Mouse (Mus musculus): ENCODE data around the gene Mindy4.

The Mindy4 gene

DNA sequence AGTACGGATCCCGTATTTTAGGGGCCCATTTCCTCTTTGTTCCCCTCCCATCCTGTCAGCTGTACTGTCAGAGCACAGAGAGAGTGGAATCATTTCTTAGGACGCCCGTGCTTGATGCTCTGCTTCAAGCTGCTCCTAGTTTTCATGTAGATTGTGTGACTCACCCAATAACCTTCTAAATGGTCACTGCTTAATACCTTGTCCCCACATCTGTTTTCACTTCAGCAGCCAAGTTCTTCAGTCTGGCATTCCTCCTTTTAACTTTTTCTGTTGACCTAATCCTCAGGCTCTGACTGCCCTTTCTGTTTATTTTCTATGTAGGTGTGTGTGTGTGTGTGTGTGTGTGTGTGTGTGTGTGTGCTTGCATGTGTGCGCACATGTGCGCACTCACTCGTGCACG lies 4.6 kb downstream of the Mindy4 start:
- DNase-seq (ENCODE audit: low spot score in 2 of 2): no peak

- DNase-seq (ENCODE audit: low spot score in 2 of 2): no peak
These were observed 7.5 kb downstream of the Mindy4 start for GRCm38 (mm10) chr6:55210423-55211365.

- no peak for DNase-seq (ENCODE audit: low spot score in 2 of 2)
These were observed 11.4 kb downstream of the Mindy4 start for GRCm38 (mm10) chr6:55214541-55214940.

DNA sequence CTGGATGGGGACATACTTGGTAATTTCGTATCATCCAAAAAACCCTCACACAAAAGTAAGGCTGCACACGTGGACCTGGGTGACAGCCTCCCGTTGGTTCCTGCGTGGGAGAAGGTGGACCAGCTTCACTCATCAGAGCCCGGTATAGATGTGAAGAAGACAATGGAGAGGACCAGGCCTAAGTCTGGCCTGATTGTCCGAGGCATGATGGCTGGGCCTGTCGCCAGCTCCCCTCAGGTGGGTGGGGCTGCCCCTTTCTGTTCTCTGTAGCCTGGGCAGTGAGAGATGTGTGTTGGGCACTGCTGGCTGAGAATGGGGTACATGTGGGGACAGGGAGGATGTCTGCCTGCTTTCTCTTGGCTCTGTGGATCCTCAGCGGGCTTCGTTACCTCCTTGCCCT lies 15.0 kb downstream of the Mindy4 start:
- no peak for DNase-seq (ENCODE audit: low spot score in 2 of 2)

GRCm38 (mm10) chr6:55223986-55224385 lies 20.8 kb downstream of the Mindy4 start:
- DNase-seq (ENCODE audit: low spot score in 2 of 2): no peak

GRCm38 (mm10) chr6:55230048-55230447 lies 26.9 kb downstream of the Mindy4 start:
- DNase-seq (ENCODE audit: low spot score in 2 of 2): no peak

- no peak for DNase-seq (ENCODE audit: low spot score in 2 of 2)
These were observed 28.9 kb downstream of the Mindy4 start for GRCm38 (mm10) chr6:55232101-55232500.

- peak in 1 of 2 experiments; percentile 36 for DNase-seq (ENCODE audit: low spot score in 2 of 2)
These were observed 29.5 kb downstream of the Mindy4 start for GRCm38 (mm10) chr6:55232524-55233264.

DNA sequence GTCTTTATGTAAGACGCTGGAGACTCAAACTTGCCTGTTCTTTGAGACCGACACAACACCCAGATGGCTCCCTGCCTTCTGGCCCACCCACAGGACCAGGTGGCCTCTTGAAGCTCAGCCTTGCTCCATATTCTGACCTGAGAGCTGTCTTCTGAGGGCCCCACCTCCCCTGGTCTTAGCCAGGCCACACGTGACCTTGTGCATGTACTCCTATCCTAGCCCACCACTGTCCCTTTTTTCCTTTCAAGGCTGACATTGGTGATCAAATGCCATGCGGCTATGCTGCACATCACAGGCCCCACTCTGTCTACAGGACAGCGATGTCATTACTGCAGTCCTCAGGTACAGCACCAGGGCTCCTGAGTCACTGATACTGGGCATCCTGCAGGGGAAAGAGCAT lies 30.1 kb downstream of the Mindy4 start:
- DNase-seq (ENCODE audit: low spot score in 2 of 2): no peak

DNA sequence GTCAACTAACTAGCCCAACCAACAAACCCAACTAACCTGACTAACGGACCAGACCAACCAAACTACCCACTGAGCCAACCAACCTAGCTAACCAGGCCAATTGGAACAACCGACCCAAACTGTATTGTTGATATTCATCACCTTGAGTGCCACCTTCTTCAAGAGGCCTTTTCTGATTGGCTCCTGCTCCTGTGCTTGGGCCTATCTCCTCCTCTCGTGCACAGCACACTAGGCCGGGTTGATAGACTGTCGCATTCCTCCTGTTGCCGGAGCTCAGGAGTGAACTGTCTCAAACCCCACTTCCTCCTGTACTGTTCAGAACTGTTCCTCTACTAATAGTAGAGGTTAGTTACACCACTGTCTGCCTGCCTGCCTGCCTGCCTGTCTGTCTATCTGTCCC lies 31.5 kb downstream of the Mindy4 start:
- no peak for DNase-seq (ENCODE audit: low spot score in 2 of 2)

GRCm38 (mm10) chr6:55235733-55236132 lies 32.5 kb downstream of the Mindy4 start:
- DNase-seq (ENCODE audit: low spot score in 2 of 2): no peak

DNA sequence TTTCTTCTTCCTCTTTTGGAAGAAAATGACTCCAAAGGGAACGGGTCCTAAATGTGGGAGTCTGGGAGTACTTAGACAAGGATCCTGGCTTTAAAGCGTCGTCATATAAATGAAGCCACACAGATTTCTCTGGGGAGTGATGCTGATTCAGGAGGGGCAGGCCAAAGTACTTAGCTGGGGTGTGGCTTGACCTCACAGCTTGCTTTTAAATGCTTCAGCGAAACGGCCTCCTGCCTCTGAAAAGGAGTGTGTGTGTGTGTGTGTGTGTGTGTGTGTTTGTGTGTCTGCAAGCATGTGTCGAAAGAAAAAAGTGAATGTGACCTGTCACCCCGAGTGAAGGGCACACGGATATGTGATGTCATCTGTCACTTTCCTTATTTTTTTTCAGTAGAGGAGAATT lies 36.7 kb downstream of the Mindy4 start:
- DNase-seq (ENCODE audit: low spot score in 2 of 2): no peak

GRCm38 (mm10) chr6:55240591-55241260 lies 37.5 kb downstream of the Mindy4 start:
- DNase-seq (ENCODE audit: low spot score in 2 of 2): no peak

- DNase-seq (ENCODE audit: low spot score in 2 of 2): peak; percentile 25 to 59
These were observed 38.3 kb downstream of the Mindy4 start for GRCm38 (mm10) chr6:55241479-55241878.

DNA sequence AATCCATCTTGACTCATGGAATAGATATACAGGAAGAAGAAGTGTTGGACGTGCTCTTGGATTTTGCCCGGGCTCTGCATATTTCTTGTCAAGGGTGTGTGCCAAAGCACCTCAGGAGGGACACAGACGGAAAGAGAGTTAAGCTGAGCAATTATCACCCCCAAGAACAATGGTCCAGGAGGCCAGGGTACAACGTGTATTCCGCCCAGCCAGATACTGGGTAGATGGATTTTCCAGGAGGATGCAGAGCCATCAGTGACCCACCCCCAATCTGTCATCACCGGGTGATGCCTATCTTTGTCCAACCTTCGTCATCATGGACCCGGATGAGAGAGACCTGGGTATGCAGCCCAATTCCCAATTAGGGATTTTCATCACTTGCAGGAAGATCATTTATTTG lies 42.5 kb downstream of the Mindy4 start:
- no peak for DNase-seq (ENCODE audit: low spot score in 2 of 2)

GRCm38 (mm10) chr6:55246441-55246840 lies 43.3 kb downstream of the Mindy4 start:
- DNase-seq (ENCODE audit: low spot score in 2 of 2): no peak

DNA sequence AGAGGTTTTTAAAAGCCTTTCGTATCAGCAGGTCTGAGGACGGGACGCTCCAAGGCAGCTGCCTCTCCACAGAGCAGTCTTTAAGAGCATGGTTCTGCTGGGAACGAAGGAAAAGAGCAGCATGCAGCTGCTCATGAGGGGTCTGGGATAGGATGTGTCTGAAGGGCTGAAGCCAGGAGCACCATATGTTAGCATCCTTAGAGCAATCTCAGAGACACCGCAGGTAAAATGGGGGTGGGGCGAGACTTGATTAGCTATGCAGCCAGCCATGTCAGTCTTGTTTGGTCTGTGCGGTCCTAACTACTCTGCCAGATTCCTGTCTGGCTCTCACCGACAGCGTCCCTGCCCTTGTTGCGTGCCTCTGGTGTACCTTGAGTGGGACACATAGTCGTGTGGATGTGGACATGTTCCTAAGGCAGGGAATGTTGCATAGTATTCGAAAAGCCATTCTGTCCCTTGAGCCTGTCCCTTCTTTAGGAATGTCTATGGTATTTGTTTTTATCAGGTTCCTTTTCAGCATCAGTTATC lies 43.8 kb downstream of the Mindy4 start:
- no peak for DNase-seq (ENCODE audit: low spot score in 2 of 2)

DNA sequence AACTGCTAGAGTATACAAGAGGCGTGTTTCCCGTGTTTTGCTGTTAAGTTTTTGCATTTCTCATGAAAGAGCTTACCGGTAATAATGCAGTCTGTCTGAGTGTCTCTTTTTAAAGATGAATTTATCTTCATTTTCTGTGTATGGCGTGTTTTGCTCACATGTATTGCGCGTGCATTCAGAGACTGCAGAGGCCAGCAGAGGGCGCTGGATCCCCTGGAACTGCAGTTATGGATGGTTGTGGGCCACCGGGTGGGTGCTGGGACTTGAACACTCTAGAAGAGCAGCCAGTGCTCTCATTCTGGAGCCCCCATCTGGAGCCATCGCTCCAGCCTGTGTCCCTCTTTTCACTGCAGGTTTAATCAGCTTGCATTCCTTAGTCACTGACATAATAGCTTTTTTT lies 46.1 kb downstream of the Mindy4 start:
- no peak for DNase-seq (ENCODE audit: low spot score in 2 of 2)

- no peak for DNase-seq (ENCODE audit: low spot score in 2 of 2)
These were observed 47.6 kb downstream of the Mindy4 start for GRCm38 (mm10) chr6:55250809-55251208.

- no peak for DNase-seq (ENCODE audit: low spot score in 2 of 2)
These were observed 48.4 kb downstream of the Mindy4 start for GRCm38 (mm10) chr6:55251596-55251995.

- DNase-seq (ENCODE audit: low spot score in 2 of 2): no peak
These were observed 49.6 kb downstream of the Mindy4 start for GRCm38 (mm10) chr6:55252731-55253247.

All from left cerebral cortex, adult 9 months (tissue).